Mouse (Mus musculus) CH12.LX (cell line): ENCODE measurements around the gene Amz2. TPM values are rescaled to one million over a fixed set of nuclear protein-coding genes. Genes with fewer than 3 reads are reported as not detected.

Experiments used
- DNase-seq: peaks from one replicate; pipeline ENCODE4 v3.0.0-alpha.2; 2013; ENCODE audit errors: extremely low read depth
- H3K27ac ChIP-seq: 2 replicates; pipeline ENCODE4 v1.5.1; 2012; ENCODE audit warnings: low read depth, mild to moderate bottlenecking, control low read depth, moderate library complexity; ENCODE audit not compliant: insufficient read depth
- H3K27me3 ChIP-seq: replicated peaks from 2 replicates; pipeline ENCODE3; 2012; ENCODE audit warnings: inconsistent platforms
- H3K36me3 ChIP-seq, 2 experiments: replicated peaks in 1 of 2; 2 replicates each; pipeline versions ENCODE3 to v1.6.1; 2012; ENCODE audit warnings: inconsistent platforms in 1 of 2, low read length in 1 of 2, mild to moderate bottlenecking in 1 of 2, mixed read lengths in 1 of 2, moderate library complexity in 1 of 2; ENCODE audit not compliant: control insufficient read depth in 1 of 2, insufficient read depth in 1 of 2
- H3K4me1 ChIP-seq, 2 experiments: 2 replicates each; pipeline ENCODE4 v1.6.1; 2012; ENCODE audit warnings: inconsistent platforms in 1 of 2, moderate library complexity in 1 of 2; ENCODE audit not compliant: insufficient read depth in 2 of 2, control insufficient read depth in 1 of 2
- H3K4me2 ChIP-seq: 2 replicates; pipeline ENCODE4 v1.6.1; 2012; ENCODE audit warnings: low read depth, mild to moderate bottlenecking, control low read depth; ENCODE audit not compliant: poor library complexity, insufficient read depth, severe bottlenecking
- H3K4me3 ChIP-seq, 3 experiments: fragments of 150-350 bp in 1 of 3; sonication (generic) in 1 of 3; replicated peaks in 1 of 3; 2 replicates each; pipeline versions ENCODE3 to v1.5.1; 2011 to 2012; ENCODE audit warnings: low read depth in 2 of 3, low read length in 2 of 3, mild to moderate bottlenecking in 2 of 3, moderate library complexity in 2 of 3, control low read depth in 1 of 3, improper control_type of control experiment in 1 of 3, inconsistent platforms in 1 of 3, mixed read lengths in 1 of 3; ENCODE audit not compliant: poor library complexity in 1 of 3
- H3K79me2 ChIP-seq: replicated peaks from 2 replicates; pipeline ENCODE4 v1.6.1; 2012; ENCODE audit warnings: mild to moderate bottlenecking, moderate library complexity; ENCODE audit not compliant: control insufficient read depth, poor library complexity, insufficient read depth, severe bottlenecking; ENCODE audit errors: extremely low read depth
- H3K9ac ChIP-seq: 2 replicates; pipeline ENCODE4 v1.6.1; 2012; ENCODE audit warnings: low read depth, mild to moderate bottlenecking, control low read depth, moderate library complexity; ENCODE audit not compliant: insufficient read depth
- H3K9me3 ChIP-seq: replicated peaks from 2 replicates; pipeline ENCODE3; 2012; ENCODE audit warnings: low read length, inconsistent platforms, mixed read lengths
- CHD1 ChIP-seq: IDR thresholded peaks from 2 replicates; pipeline ENCODE4 v1.6.1; 2012; ENCODE audit warnings: low read depth, low read length, improper control_type of control experiment, inconsistent platforms
- CTCF ChIP-seq, 2 experiments: IDR thresholded peaks in 1 of 2; conservative IDR thresholded peaks in 1 of 2; 2 replicates each; pipeline ENCODE4 v1.5.1; 2011 to 2012; ENCODE audit warnings: low read depth in 2 of 2, low read length in 2 of 2, improper control_type of control experiment in 1 of 2, inconsistent platforms in 1 of 2, mild to moderate bottlenecking in 1 of 2, moderate library complexity in 1 of 2
- E2F4 ChIP-seq: IDR thresholded peaks from 2 replicates; pipeline ENCODE4 v1.6.1; 2011; ENCODE audit warnings: low read depth, low read length, improper control_type of control experiment; ENCODE audit not compliant: insufficient replicate concordance
- ELF1 ChIP-seq: IDR thresholded peaks from 2 replicates; pipeline ENCODE4 v1.6.1; 2014; ENCODE audit warnings: low read depth, mild to moderate bottlenecking, inconsistent platforms, low read length, improper control_type of control experiment
- ETS1 ChIP-seq: conservative IDR thresholded peaks from 2 replicates; pipeline ENCODE4 v1.6.1; 2012; ENCODE audit warnings: low read depth, mild to moderate bottlenecking, inconsistent platforms, low read length, improper control_type of control experiment, moderate library complexity
- HCFC1 ChIP-seq: IDR thresholded peaks from 2 replicates; pipeline ENCODE4 v1.6.1; 2012; ENCODE audit warnings: low read depth, mild to moderate bottlenecking, inconsistent platforms, low read length, improper control_type of control experiment
- KAT2A ChIP-seq: IDR thresholded peaks from 2 replicates; pipeline ENCODE4 v1.6.1; 2012; ENCODE audit warnings: low read length, improper control_type of control experiment, inconsistent platforms; ENCODE audit not compliant: insufficient replicate concordance
- MAFK ChIP-seq: IDR thresholded peaks from 2 replicates; pipeline ENCODE4 v1.6.1; 2011; ENCODE audit warnings: low read length, improper control_type of control experiment; ENCODE audit not compliant: insufficient replicate concordance
- MAZ ChIP-seq: IDR thresholded peaks from 2 replicates; pipeline ENCODE4 v1.6.1; 2012; ENCODE audit warnings: low read depth, mild to moderate bottlenecking, inconsistent platforms, low read length, improper control_type of control experiment, moderate library complexity
- MEF2A ChIP-seq: IDR thresholded peaks from 2 replicates; pipeline ENCODE4 v1.6.1; 2014; ENCODE audit warnings: low read depth, mild to moderate bottlenecking, inconsistent platforms, low read length, improper control_type of control experiment, borderline replicate concordance
- POLR2A ChIP-seq: IDR thresholded peaks from 2 replicates; pipeline ENCODE4 v1.6.1; 2011; ENCODE audit warnings: low read depth, mild to moderate bottlenecking, improper control_type of control experiment, low read length
- RAD21 ChIP-seq: IDR thresholded peaks from 2 replicates; pipeline ENCODE4 v1.6.1; 2011; ENCODE audit warnings: low read depth, mild to moderate bottlenecking, low read length, improper control_type of control experiment, moderate library complexity
- SIN3A ChIP-seq: IDR thresholded peaks from 2 replicates; pipeline ENCODE4 v1.6.1; 2012; ENCODE audit warnings: low read length, improper control_type of control experiment, inconsistent platforms
- SMC3 ChIP-seq: IDR thresholded peaks from 2 replicates; pipeline ENCODE4 v1.6.1; 2011; ENCODE audit warnings: low read depth, low read length, improper control_type of control experiment
- TBP ChIP-seq: conservative IDR thresholded peaks from 2 replicates; pipeline ENCODE4 v1.6.1; 2011; ENCODE audit warnings: low read depth, low read length, improper control_type of control experiment
- UBTF ChIP-seq: IDR thresholded peaks from 2 replicates; pipeline ENCODE4 v1.6.1; 2012; ENCODE audit warnings: low read depth, mild to moderate bottlenecking, inconsistent platforms, low read length, improper control_type of control experiment, moderate library complexity
- USF1 ChIP-seq: IDR thresholded peaks from 2 replicates; pipeline ENCODE4 v1.6.1; 2014; ENCODE audit warnings: low read depth, mild to moderate bottlenecking, inconsistent platforms, low read length, improper control_type of control experiment
- ZC3H11A ChIP-seq: IDR thresholded peaks from 2 replicates; pipeline ENCODE4 v1.6.1; 2012; ENCODE audit warnings: low read depth, mild to moderate bottlenecking, inconsistent platforms, low read length, improper control_type of control experiment
- ZKSCAN1 ChIP-seq: IDR thresholded peaks from 2 replicates; pipeline ENCODE4 v1.6.1; 2012; ENCODE audit warnings: low read depth, inconsistent platforms, low read length, improper control_type of control experiment, borderline replicate concordance
- dilution Hi-C: fragments of 300-500 bp; cut with MboI; formaldehyde crosslinking; loops from 2 replicates; pipeline ENCODE4 v1.14.3; 2020; ENCODE audit warnings: low sequenced_read_pairs; ENCODE audit not compliant: extremely low pct_unique_long_range_greater_than_20kb, extremely low pct_ligation_motif_present
- in situ Hi-C: fragments of 300-500 bp; cut with MboI; formaldehyde crosslinking; loops from 3 replicates; pipeline ENCODE4 v1.14.3; 2019; ENCODE audit warnings: low sequenced_read_pairs, low pct_ligation_motif_present, low pct_unique_long_range_greater_than_20kb, mixed read lengths
- polyA plus RNA-seq: library from polyadenylated mRNA; unstranded; fragments of >175 nt; gene quantifications from 2 replicates; pipeline ENCODE4 v1.2.1, GENCODE M21; 2012; ENCODE audit warnings: low read depth; ENCODE audit not compliant: insufficient read length
- total RNA-seq, 2 experiments: library from RNA; depleted of rRNA; stranded (reverse); fragments of 300-350 nt in 1 of 2; fragments of >200 nt in 1 of 2; gene quantifications; 2 replicates each; pipeline ENCODE4 v1.2.3; 2012 to 2014

The Amz2 gene
- total and polyA plus RNA-seq, 3 experiments = 22.3 to 23.7 (median 23.3) TPM

GRCm38 (mm10) chr11:109445438-109446035, 19.8 kb downstream of the Amz2 start (continued):
- TF ChIP-seq CHD1 (no peak), SMC3 (peak; percentile 100), ZKSCAN1 (no peak), ZC3H11A (peak; percentile 99), HCFC1 (no peak), USF1 (no peak), CTCF (conservative IDR thresholded peaks at IDR 0.05 in 1 of 2, IDR thresholded peaks at IDR 0.05 in 1 of 2; ENCODE audit: low read depth in 2 of 2, low read length in 2 of 2) (peak; percentile 41 to 98)

DNA sequence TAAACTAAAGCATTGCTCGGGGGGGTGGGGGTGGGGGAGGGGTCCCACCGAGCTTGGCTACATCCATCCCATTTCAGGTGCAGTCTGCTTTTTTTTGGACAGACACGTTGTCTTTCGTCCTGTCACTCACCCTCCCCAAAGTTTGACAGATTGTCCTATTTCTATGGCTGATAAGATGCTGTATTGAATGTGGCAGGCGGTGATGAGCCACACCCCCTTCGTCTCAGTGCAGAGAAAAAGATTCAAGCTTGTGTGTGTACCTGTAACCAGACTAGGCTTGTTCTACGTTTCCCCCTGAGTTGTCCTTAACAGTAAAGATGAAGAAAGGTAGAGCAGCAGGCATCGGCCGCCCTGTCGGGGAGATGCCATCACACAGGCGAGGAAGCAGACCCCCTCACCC, 25.4 kb downstream of the Amz2 start:
- H3K36me3 ChIP-seq = peaks cover 20 to 53% of the 10 kb centered on the region in 2 experiments
- no peaks in the 10 kb centered on the region for H3K27me3 ChIP-seq
- dilution Hi-C loops = no loop called here
- H3K27ac ChIP-seq = no peak overlapping the region
- H3K4me2 ChIP-seq = no peak overlapping the region
- no peak overlapping the region for H3K4me3 ChIP-seq
- no peak overlapping the region for H3K9ac ChIP-seq
- no peaks in the 10 kb centered on the region for H3K79me2 ChIP-seq
- no peaks in the 10 kb centered on the region for H3K4me1 ChIP-seq
- TF ChIP-seq ETS1 (no peak), MAZ (no peak), ZKSCAN1 (no peak), SIN3A (no peak), KAT2A (no peak), RAD21 (no peak), MEF2A (no peak), TBP (no peak)
- TF ChIP-seq, all 38 proteins: peak for 0
- in situ Hi-C loops = no loop called here
- no peaks in the 10 kb centered on the region for H3K9me3 ChIP-seq
- no peak for DNase-seq

GRCm38 (mm10) chr11:109456261-109456660, 30.5 kb downstream of the Amz2 start:
- Histone ChIP-seq H3K4me2 (no peak overlapping the region), H3K36me3 (peaks cover 29 to 88% of the 10 kb centered on the region in 2 experiments), H3K27ac (no peak overlapping the region), H3K9ac (no peak overlapping the region), H3K9me3 (no peaks in the 10 kb centered on the region), H3K79me2 (no peaks in the 10 kb centered on the region), H3K27me3 (no peaks in the 10 kb centered on the region), H3K4me1 (no peaks in the 10 kb centered on the region)
- in situ Hi-C loops (no loop called here), dilution Hi-C loops (no loop called here)
- DNase-seq = no peak
- TF ChIP-seq MAFK (peak; percentile 88), UBTF (no peak), E2F4 (no peak), ELF1 (no peak), MAZ (no peak), RAD21 (no peak), POLR2A (no peak), CHD1 (no peak), ZKSCAN1 (no peak)
- TF ChIP-seq, all 38 proteins: peak for 1
- no peak overlapping the region for H3K4me3 ChIP-seq
